7 mouse cellular contexts compared by ENCODE assay signal in genomic region chr11:60508950-60509349, GRCm38 (mm10). TPM values are rescaled to one million over a fixed set of nuclear protein-coding genes. Genes with fewer than 3 reads are reported as not detected.
A peak's percentile ranks its signal among the peaks of the same experiment; 100 is the strongest.
DNase-seq lines count a peak whose midpoint lies in the region; ATAC-seq lines count a peak whose summit lies in the region.

No protein-coding gene starts in this region.

- H3K9ac ChIP-seq in hindbrain, embryonic 14.5 days = no peak overlapping the region

- H3K4me2 ChIP-seq in hindbrain, embryonic 14.5 days (replicated peaks) = peak overlapping the region; percentile 50

- DNase-seq in ZHBTc4 (ENCODE audit: low read depth, low spot score) = peak; percentile 51
- DNase-seq in hindbrain, embryonic 14.5 days (ENCODE audit: low spot score) = no peak
- DNase-seq in testis, postnatal 10 days (ENCODE audit: low spot score) = peak; percentile 39
- no peak for DNase-seq in cerebellum, postnatal 10 days
- no peak for DNase-seq in left cerebral cortex, postnatal 36 days (ENCODE audit: low spot score in 2 of 2)

- peak; percentile 50 for ATAC-seq in common myeloid progenitor, adult 5-6 weeks (replicated peaks; ENCODE audit: low read depth, poor library complexity, severe bottlenecking)
- ATAC-seq in hindbrain, embryonic 14.5 days (ENCODE audit: low FRiP score) = no peak
- 0 out of 2 replicates have a peak, but pooled peaks have one; percentile 6 for ATAC-seq in megakaryocyte, adult 5-6 weeks (ENCODE audit: poor library complexity, severe bottlenecking)

- intact Hi-C loops in left cerebral cortex, postnatal 36 days (cut with DNase I) = no loop called here

- H3K4me3 ChIP-seq in hindbrain, embryonic 14.5 days (replicated peaks; ENCODE audit: low read length) = peak overlapping the region; percentile 23

- H3K27me3 ChIP-seq in hindbrain, embryonic 14.5 days (ENCODE audit: control insufficient read depth, insufficient read depth, low read length) = peaks cover 17% of the 10 kb centered on the region

- H3K27ac ChIP-seq in hindbrain, embryonic 14.5 days = no peak overlapping the region

- H3K36me3 ChIP-seq in hindbrain, embryonic 14.5 days (replicated peaks; ENCODE audit: control insufficient read depth, insufficient read depth) = no peaks in the 10 kb centered on the region

- 8% methylated on average over 11 of the region's 11 CpGs for WGBS in hindbrain, embryonic 14.5 days

- peaks cover 9% of the 10 kb centered on the region; the same call in 1 of the 2 replicates for H3K4me1 ChIP-seq in hindbrain, embryonic 14.5 days (replicated peaks; ENCODE audit: control insufficient read depth, insufficient read depth, low read length)

- no peaks in the 10 kb centered on the region for H3K9me3 ChIP-seq in hindbrain, embryonic 14.5 days (ENCODE audit: control insufficient read depth, low read length)

RNA-seq across cellular contexts. Expression of gene Alkbh5, which starts 27.2 kb away (rescaled TPM):
- total RNA-seq in common myeloid progenitor, adult 5-6 weeks (2017) = 30.4 and 31.4 TPM in 2 replicates
- 19.2 and 20.4 TPM in 2 replicates for polyA plus RNA-seq in hindbrain, embryonic 14.5 days (2014; fragmentation: Nextera tagmentation; extraction: Ambion mirVana)
- 23.5 and 24.1 TPM in 2 replicates for total RNA-seq in megakaryocyte, adult 5-6 weeks (2015)
- 21.6 and 26.5 TPM in 2 replicates for total RNA-seq in megakaryocyte, adult 5-6 weeks (2017)
- 10 to 100 TPM; 54.6 to 55.8 TPM for total RNA-seq in left cerebral cortex, postnatal 36 days (2021)

RNA-seq across cellular contexts. Expression of gene Myo15, which starts 39.8 kb away (rescaled TPM):
- total RNA-seq in common myeloid progenitor, adult 5-6 weeks (2017) = 0.09 TPM in 1 of 2 replicates, not detected in the other
- 0.31 and 0.35 TPM in 2 replicates for polyA plus RNA-seq in hindbrain, embryonic 14.5 days (2014; fragmentation: Nextera tagmentation; extraction: Ambion mirVana)
- total RNA-seq in megakaryocyte, adult 5-6 weeks (2015) = 0.07 TPM in 1 of 2 replicates, not detected in the other
- total RNA-seq in megakaryocyte, adult 5-6 weeks (2017) = 0.07 and 0.69 TPM in 2 replicates
- total RNA-seq in left cerebral cortex, postnatal 36 days (2021) = under 1 TPM; 0.11 to 0.12 TPM

RNA-seq across cellular contexts. Expression of gene Drg2, which starts 54.6 kb away (rescaled TPM):
- 87.4 and 98.2 TPM in 2 replicates for total RNA-seq in common myeloid progenitor, adult 5-6 weeks (2017)
- polyA plus RNA-seq in hindbrain, embryonic 14.5 days (2014; fragmentation: Nextera tagmentation; extraction: Ambion mirVana) = 86.5 and 95.8 TPM in 2 replicates
- 19.5 and 21.5 TPM in 2 replicates for total RNA-seq in megakaryocyte, adult 5-6 weeks (2015)
- total RNA-seq in megakaryocyte, adult 5-6 weeks (2017) = 35.4 and 47.0 TPM in 2 replicates
- 10 to 100 TPM; 74.9 to 77.6 TPM for total RNA-seq in left cerebral cortex, postnatal 36 days (2021)

Comparison
In these comparisons a context has a peak if more than half of its experiments do, and no peak if none do; other contexts are left out.
1. DNase-seq: peak in ZHBTc4 (single experiment) and testis, postnatal 10 days (single experiment); none in hindbrain, embryonic 14.5 days (single experiment), cerebellum, postnatal 10 days (0 of 2) and left cerebral cortex, postnatal 36 days (0 of 2).